Mouse (Mus musculus) kidney, adult 18-20 months (tissue): ENCODE data around the gene Fut2.
A peak's percentile ranks its signal among the peaks of the same experiment; 100 is the strongest.

Experiments
- DNase-seq: peaks from one replicate; pipeline ENCODE4 v3.0.0; 2021

Gene Fut2

GRCm38 (mm10) chr7:45702316-45702715 is 36.1 kb upstream of the Fut2 start:
- no peak for DNase-seq

- no peak for DNase-seq
Measured at GRCm38 (mm10) chr7:45701607-45702006, 35.4 kb upstream of the Fut2 start.

DNA sequence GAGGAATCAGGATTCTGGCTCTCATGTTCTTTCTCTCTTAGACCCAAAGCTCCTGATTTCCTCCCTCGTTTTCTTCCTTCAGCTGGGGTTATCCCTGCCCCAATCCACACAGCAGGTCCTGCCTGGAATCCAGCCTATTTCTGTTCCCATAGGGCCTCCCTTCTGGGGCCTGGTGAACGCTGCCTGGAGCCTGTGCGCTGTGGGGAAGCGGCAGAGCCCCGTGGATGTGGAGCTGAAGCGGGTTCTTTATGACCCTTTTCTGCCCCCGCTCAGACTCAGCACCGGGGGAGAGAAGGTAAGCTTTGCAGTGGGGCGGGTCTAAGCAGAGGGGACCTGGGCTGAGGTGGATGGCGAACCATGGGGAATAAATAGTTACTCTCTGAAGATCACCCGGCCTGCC is 34.9 kb upstream of the Fut2 start:
- DNase-seq, result no peak

DNA sequence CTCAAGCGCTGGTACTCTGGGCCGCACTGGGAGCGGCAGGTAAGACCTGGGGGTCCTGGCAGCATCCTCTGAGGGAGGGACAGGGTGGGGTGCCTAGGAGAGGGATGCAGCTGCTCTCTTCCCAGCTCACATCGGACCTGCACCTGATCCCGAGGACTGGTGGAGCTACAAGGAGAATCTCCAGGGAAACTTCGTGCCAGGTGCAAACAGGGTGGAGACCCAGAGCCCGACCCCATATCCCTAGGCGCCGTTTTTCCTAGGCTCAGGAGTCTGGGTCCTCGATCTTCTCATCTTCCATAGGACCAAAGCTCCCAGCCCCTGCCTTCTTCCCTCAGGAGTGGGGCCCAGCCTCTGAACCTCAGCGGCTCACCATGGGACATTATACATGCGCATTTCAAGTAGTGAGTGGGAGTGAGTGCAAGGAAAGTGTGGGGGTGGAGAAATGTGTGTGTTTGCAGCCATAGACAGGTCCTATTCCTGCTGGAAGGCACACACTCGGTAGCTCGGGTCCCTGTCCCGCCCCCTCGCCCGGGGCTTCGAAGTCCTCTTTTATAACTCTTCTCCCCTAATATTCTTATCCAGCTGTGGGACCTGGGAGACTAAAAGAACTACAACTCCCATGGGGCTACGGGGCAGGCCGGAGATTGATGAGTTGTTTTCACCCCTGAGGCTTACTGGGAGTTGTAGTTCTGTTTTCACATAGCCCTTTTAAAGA is 34.3 kb upstream of the Fut2 start:
- peak; percentile 84 for DNase-seq

GRCm38 (mm10) chr7:45699523-45700141 is 33.4 kb upstream of the Fut2 start, which contains the start of gene Car11:
Car11 (plus strand) TSS chr7:45699843.
- DNase-seq, result no peak

GRCm38 (mm10) chr7:45697894-45698293 is 31.7 kb upstream of the Fut2 start:
- DNase-seq, result no peak

GRCm38 (mm10) chr7:45695098-45695497 is 28.9 kb upstream of the Fut2 start:
- no peak for DNase-seq

DNA sequence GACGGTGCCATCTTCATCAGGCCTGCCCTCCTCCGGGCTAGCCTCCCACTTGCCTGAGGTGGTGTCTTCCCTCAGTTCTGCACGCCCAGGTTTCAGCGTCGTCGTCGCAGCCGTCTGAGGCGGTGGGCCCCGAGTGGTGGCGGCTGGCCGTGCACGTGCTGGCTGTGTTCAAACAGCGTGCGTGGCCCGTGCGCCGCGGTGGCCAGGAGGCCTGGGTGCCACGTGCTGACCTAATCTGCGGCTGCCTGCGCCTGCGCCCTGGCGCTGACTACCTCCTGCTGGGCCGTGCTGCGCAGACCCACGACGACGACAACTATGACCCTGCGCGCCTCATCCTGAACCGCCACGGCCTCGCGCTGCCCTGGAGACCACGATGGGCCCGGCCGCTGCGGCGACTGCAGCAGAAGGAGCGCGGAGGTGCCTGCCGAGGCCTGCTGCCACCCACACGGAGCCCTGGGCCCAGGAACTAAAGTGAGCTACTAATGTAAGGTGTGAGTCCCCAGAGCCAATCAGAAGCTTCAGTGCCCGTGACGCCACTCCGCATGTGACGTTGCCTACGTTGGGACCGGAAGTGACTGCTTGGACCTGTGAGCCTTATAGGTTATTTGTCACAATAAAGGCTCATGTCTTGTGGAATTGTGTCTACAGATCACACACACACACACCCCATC is 27.9 kb upstream of the Fut2 start, which contains the start of gene Sec1:
TSS of gene Sec1 (minus strand) at position 482 of the 671 bp plus-strand sequence.
- no peak for DNase-seq

GRCm38 (mm10) chr7:45692364-45692763 is 26.2 kb upstream of the Fut2 start:
- no peak for DNase-seq

DNA sequence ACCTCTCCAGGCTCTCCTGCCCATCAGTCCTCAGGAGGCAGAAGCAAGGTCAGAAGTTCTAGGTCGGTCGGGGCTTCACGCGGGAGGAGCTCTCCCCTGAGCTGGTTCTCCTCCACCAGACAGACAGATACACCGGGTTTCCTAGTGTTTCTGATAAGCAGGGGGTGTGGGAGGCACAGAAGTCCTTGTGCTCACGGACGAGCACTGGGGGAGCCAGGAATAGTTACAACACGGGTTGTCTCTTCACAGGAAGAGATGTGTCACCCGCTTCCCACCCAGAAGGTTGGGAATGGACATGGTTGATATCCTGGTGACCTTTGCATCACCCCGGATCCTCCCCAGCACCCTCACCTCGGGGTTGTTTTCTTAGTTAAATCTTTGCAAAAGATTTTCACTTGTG is 23.6 kb upstream of the Fut2 start:
- no peak for DNase-seq

DNA sequence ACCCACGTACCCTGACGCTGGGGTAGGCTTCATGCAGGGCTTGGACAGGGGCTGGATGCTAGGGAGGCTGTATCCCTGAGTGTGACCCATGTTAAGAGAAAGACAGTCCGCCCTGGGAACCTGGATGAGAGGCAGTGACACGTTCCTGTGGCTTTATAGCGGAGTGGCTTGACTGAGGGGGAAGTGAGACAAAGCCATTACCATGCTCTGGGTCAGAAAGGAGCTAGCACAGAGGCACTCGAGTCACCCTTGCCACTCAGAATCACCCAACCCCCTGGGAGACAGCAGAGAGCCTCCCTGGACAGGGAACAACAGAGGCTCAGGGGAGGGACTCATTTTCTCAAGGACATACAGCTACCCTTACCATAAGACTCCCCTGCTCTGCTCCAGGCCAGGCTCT is 22.9 kb upstream of the Fut2 start:
- DNase-seq, result no peak

DNA sequence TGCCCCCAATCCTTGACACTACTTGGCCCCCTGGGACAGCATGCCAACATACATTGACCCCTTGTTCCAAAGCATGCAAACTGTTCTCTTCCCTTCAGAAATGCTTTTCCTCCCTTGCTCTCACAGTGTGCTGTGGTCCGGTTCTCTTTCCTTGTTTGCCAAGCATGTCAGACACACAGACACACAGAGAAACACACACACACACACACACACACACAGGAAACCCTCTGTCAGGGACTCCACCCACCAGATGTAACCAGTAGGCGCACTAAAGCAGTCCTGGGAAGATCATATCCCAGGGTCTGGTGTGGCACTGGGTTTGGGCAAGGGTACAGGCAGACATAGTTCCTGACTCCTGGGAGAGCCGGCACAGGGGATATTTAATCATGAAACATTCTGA is 20.6 kb upstream of the Fut2 start:
- DNase-seq, result no peak

GRCm38 (mm10) chr7:45685811-45686210 is 19.6 kb upstream of the Fut2 start:
- DNase-seq, result no peak

- DNase-seq, result no peak
Measured at GRCm38 (mm10) chr7:45683396-45684050, 17.3 kb upstream of the Fut2 start, which contains the start of gene Ntn5. Ntn5 (plus strand) TSS chr7:45684022.

DNA sequence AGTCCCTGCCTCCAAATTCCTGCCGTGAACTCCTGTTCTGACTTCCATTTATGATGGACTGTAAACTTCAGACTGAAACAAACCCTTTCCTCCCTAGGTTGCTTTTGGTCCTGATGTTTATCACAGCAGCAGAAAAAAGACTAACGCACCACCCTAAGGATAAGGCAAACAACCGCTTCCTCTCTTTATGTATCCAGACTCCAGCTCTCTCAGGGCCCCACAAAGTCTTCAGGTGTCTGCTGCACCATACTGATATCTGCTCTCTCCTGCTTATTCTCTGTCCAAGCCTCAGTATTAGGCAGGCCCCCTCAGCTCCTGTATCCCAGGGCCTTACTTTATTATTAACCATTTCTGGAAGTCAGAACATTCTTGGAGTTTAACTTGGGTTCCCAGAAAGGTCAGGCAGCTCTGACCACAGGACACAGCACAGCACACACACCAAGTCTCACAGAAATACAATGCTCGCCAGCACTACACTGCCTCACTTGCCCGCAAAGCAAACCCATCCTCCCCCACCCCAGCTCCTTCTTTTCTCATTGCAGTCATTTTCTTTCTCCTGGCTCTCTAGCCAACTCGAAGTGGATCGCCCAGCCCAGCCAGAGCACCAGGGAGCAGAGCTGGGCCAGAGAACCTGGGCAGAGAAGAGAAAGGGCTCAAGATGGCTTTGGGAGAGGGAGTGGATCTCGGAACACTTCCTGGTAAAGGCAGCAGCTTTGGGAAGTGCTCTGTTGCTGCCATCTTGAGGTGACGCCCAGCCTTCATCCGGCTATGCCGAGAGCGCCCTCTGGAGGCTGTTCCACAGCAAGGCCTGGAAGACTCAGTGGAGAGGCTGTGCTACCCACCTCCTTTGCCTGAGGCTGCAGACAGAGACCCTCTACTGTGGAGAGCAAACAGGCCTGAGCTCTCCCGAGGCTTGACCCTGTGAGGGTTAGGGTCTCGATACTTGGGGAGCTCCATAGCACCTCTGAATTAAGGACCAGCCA is 16.2 kb upstream of the Fut2 start:
- DNase-seq, result peak; percentile 87

DNA sequence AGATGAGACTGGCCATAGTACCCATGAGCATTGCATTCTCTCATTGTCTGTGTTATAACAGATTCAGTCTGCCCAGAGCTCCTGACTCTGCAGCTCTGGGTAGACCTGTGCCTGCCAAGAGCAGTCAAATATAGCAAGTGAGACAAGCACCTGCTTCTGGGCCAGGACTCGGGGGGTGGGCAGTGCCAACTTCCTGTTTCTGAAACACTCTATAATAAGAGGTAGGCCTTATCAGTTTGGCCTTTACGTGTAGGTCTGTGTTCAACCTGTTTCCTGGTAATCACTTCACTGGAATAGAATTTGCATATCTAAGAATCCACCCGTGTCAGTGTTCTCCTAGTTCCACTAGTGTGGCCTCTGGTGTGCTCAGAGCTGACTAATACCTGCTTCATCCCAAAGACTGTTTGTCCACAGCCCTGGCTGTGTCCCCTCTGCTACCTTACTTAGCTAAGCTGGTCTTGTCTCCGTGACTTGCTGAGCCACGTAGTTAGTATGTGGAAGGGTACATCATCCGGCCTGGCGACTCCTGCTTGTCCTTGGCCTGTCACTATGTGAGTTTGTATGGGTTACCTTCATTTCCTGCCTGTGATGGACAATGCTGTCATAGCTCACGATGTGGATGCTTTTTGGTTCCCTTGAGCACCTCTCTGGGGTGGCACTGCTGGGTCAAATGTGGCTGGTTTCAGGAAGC is 15.0 kb upstream of the Fut2 start:
- DNase-seq, result no peak

- DNase-seq, result no peak
Measured at GRCm38 (mm10) chr7:45679966-45680621, 13.9 kb upstream of the Fut2 start.

GRCm38 (mm10) chr7:45678513-45678912 is 12.3 kb upstream of the Fut2 start:
- DNase-seq, result no peak

- no peak for DNase-seq
Measured at GRCm38 (mm10) chr7:45677627-45678295, 11.6 kb upstream of the Fut2 start.

- no peak for DNase-seq
Measured at GRCm38 (mm10) chr7:45668921-45669320, 2.7 kb upstream of the Fut2 start.
